Mouse (Mus musculus) forebrain, embryonic 16.5 days (tissue): ENCODE data around the gene Anks3. TPM values are rescaled to one million over a fixed set of nuclear protein-coding genes. Genes with fewer than 3 reads are reported as not detected.

Experiments
- ATAC-seq: fragments of 200-750 bp; cut with Nextera tagmentation; 2 replicates; pipeline ENCODE4 v1.8.0; 2017; ENCODE audit warnings: mild to moderate bottlenecking, moderate library complexity
- H3K27ac ChIP-seq: fragments of 300-500 bp; sonication (generic); 2 replicates; pipeline ENCODE4 v1.5.1; 2014; ENCODE audit warnings: low read length, control low read depth
- H3K27me3 ChIP-seq: fragments of 300-500 bp; sonication (generic); replicated peaks from 2 replicates; pipeline ENCODE4 v1.6.1; 2014; ENCODE audit warnings: low read length; ENCODE audit not compliant: control insufficient read depth, insufficient read depth
- H3K36me3 ChIP-seq: fragments of 300-500 bp; sonication (generic); 2 replicates; pipeline ENCODE4 v1.6.1; 2014; ENCODE audit not compliant: control insufficient read depth, insufficient read depth
- H3K4me1 ChIP-seq: fragments of 300-500 bp; sonication (generic); replicated peaks from 2 replicates; pipeline ENCODE4 v1.6.1; 2014; ENCODE audit warnings: low read length; ENCODE audit not compliant: control insufficient read depth, insufficient read depth
- H3K4me2 ChIP-seq: fragments of 300-500 bp; sonication (generic); 2 replicates; pipeline ENCODE4 v1.6.1; 2014; ENCODE audit warnings: mild to moderate bottlenecking, low read length, control low read depth
- H3K4me3 ChIP-seq: fragments of 300-500 bp; sonication (generic); replicated peaks from 2 replicates; pipeline ENCODE4 v1.5.1; 2014; ENCODE audit warnings: mild to moderate bottlenecking, low read length, control low read depth
- H3K9ac ChIP-seq: fragments of 300-500 bp; sonication (generic); replicated peaks from 2 replicates; pipeline ENCODE4 v1.6.1; 2014; ENCODE audit warnings: low read depth, low read length, control low read depth
- H3K9me3 ChIP-seq: fragments of 300-500 bp; sonication (generic); 2 replicates; pipeline ENCODE4 v1.6.1; 2016; ENCODE audit warnings: low read length; ENCODE audit not compliant: control insufficient read depth
- whole genome bisulfite sequencing: fragments of 180-500 bp; shearing (Covaris S2); extraction: QIAGEN DNeasy Blood & Tissue Kit; methylation state at CpG from one replicate; pipeline ENCODE4 v1.1.7; 2014; 5-methylcytosine and 5-hydroxymethylcytosine counted together
- polyA plus RNA-seq: library from polyadenylated mRNA; unstranded; fragments of >200 nt; fragmentation: Nextera tagmentation; extraction: Ambion mirVana; gene quantifications from 2 replicates; pipeline ENCODE4 v1.2.1, GENCODE M21; 2015

Anks3 gene
- polyA plus RNA-seq, 1 experiment from 2014 or later, result 85.7 TPM

GRCm38 (mm10) chr16:4906559-4906958, 57.4 kb downstream of the Anks3 start:
- H3K9ac ChIP-seq, result no peak overlapping the region
- no peaks in the 10 kb centered on the region for H3K4me1 ChIP-seq
- peaks cover 10% of the 10 kb centered on the region for H3K36me3 ChIP-seq
- no peak overlapping the region for H3K4me3 ChIP-seq
- no peaks in the 10 kb centered on the region for H3K9me3 ChIP-seq
- no peak for ATAC-seq
- H3K4me2 ChIP-seq, result no peak overlapping the region
- H3K27me3 ChIP-seq, result no peaks in the 10 kb centered on the region
- no peak overlapping the region for H3K27ac ChIP-seq

GRCm38 (mm10) chr16:4905591-4905990, 58.4 kb downstream of the Anks3 start:
- Histone ChIP-seq H3K36me3 (peaks cover 3% of the 10 kb centered on the region; the same call in 1 of the 2 replicates), H3K27ac (no peak overlapping the region), H3K9me3 (no peaks in the 10 kb centered on the region), H3K4me1 (no peaks in the 10 kb centered on the region), H3K4me3 (no peak overlapping the region), H3K27me3 (no peaks in the 10 kb centered on the region), H3K9ac (no peak overlapping the region), H3K4me2 (no peak overlapping the region)
- WGBS, result 90% methylated on average over 1 of the region's 1 CpGs
- ATAC-seq, result no peak

GRCm38 (mm10) chr16:4904878-4905277, 59.1 kb downstream of the Anks3 start:
- no peak for ATAC-seq
- no peak overlapping the region for H3K9ac ChIP-seq
- WGBS, result 89% methylated on average over 3 of the region's 3 CpGs
- H3K36me3 ChIP-seq, result 0 out of 2 replicates have a peak, but pooled peaks cover 2% of the 10 kb centered on the region
- H3K9me3 ChIP-seq, result no peaks in the 10 kb centered on the region
- H3K27ac ChIP-seq, result no peak overlapping the region
- H3K4me1 ChIP-seq, result no peaks in the 10 kb centered on the region
- no peak overlapping the region for H3K4me3 ChIP-seq
- no peak overlapping the region for H3K4me2 ChIP-seq
- H3K27me3 ChIP-seq, result no peaks in the 10 kb centered on the region

- no peak overlapping the region for H3K27ac ChIP-seq
- no peaks in the 10 kb centered on the region for H3K27me3 ChIP-seq
- H3K9ac ChIP-seq, result no peak overlapping the region
- no peak overlapping the region for H3K4me2 ChIP-seq
- no peaks in the 10 kb centered on the region for H3K4me1 ChIP-seq
- H3K9me3 ChIP-seq, result no peaks in the 10 kb centered on the region
- no peaks in the 10 kb centered on the region for H3K36me3 ChIP-seq
- no peak overlapping the region for H3K4me3 ChIP-seq
- 89% methylated on average over 6 of the region's 6 CpGs for whole genome bisulfite sequencing
- no peak for ATAC-seq
Measured at GRCm38 (mm10) chr16:4903491-4904102, 60.4 kb downstream of the Anks3 start.

GRCm38 (mm10) chr16:4902390-4902789, 61.6 kb downstream of the Anks3 start:
- no peak overlapping the region for H3K9ac ChIP-seq
- no peaks in the 10 kb centered on the region for H3K36me3 ChIP-seq
- no peak overlapping the region for H3K4me2 ChIP-seq
- no peak overlapping the region for H3K4me3 ChIP-seq
- no peaks in the 10 kb centered on the region for H3K4me1 ChIP-seq
- H3K9me3 ChIP-seq, result no peaks in the 10 kb centered on the region
- ATAC-seq, result no peak
- 78% methylated on average over 2 of the region's 2 CpGs for WGBS
- H3K27ac ChIP-seq, result no peak overlapping the region
- no peaks in the 10 kb centered on the region for H3K27me3 ChIP-seq

GRCm38 (mm10) chr16:4901167-4901566, 62.8 kb downstream of the Anks3 start:
- ATAC-seq, result no peak
- Histone ChIP-seq H3K4me2 (no peak overlapping the region), H3K36me3 (no peaks in the 10 kb centered on the region), H3K9ac (no peak overlapping the region), H3K4me3 (no peak overlapping the region), H3K9me3 (no peaks in the 10 kb centered on the region), H3K27ac (no peak overlapping the region), H3K4me1 (no peaks in the 10 kb centered on the region), H3K27me3 (no peaks in the 10 kb centered on the region)
- WGBS, result 62% methylated on average over 7 of the region's 7 CpGs

DNA sequence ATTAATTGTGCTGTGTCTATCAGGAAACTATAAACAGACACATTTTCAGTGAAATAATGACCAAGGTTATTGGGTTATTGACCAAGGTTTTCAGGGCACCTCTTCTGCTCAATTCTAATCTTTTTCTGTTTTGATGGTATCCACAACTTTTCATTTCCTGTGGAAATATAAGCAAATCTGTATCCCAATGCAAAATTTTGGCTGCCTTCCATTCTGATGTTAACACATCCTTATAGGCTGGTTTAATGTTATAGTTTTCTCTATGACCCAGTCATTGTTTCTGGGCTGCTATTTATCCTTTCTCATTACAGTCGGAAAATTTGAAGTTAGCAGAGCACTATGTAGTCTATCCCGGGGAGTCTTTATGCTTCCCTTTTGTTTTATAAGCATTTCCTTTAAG, 64.3 kb downstream of the Anks3 start:
- Histone ChIP-seq H3K4me1 (no peaks in the 10 kb centered on the region), H3K36me3 (no peaks in the 10 kb centered on the region), H3K9ac (no peak overlapping the region), H3K4me2 (no peak overlapping the region), H3K27ac (no peak overlapping the region), H3K4me3 (no peak overlapping the region), H3K27me3 (no peaks in the 10 kb centered on the region), H3K9me3 (no peaks in the 10 kb centered on the region)
- no peak for ATAC-seq
- 68% methylated on average over 2 of the region's 2 CpGs for WGBS

DNA sequence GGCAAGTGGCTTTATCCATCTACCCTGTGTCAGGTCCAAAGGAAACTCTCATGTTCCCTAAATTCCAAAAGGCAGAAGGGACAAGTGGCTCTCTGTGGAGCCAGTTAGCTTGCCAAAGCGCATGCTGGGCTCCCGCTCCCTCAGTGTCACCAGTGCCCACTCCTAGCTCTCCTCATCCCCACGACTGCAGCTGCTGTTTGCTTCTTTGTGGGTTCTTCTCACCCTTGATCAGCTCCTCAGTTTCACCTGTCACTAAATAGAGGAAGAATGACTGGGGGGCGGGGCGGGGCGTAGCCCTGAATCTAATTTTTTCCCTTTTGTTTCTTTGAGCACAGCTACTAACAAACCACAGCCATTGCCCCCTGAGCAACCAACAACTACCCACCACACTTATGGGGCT, 65.1 kb downstream of the Anks3 start:
- Histone ChIP-seq H3K9me3 (no peaks in the 10 kb centered on the region), H3K4me3 (no peak overlapping the region), H3K27ac (no peak overlapping the region), H3K4me2 (no peak overlapping the region), H3K9ac (no peak overlapping the region), H3K27me3 (no peaks in the 10 kb centered on the region), H3K36me3 (no peaks in the 10 kb centered on the region), H3K4me1 (no peaks in the 10 kb centered on the region)
- no peak for ATAC-seq
- WGBS, result 84% methylated on average over 6 of the region's 6 CpGs

DNA sequence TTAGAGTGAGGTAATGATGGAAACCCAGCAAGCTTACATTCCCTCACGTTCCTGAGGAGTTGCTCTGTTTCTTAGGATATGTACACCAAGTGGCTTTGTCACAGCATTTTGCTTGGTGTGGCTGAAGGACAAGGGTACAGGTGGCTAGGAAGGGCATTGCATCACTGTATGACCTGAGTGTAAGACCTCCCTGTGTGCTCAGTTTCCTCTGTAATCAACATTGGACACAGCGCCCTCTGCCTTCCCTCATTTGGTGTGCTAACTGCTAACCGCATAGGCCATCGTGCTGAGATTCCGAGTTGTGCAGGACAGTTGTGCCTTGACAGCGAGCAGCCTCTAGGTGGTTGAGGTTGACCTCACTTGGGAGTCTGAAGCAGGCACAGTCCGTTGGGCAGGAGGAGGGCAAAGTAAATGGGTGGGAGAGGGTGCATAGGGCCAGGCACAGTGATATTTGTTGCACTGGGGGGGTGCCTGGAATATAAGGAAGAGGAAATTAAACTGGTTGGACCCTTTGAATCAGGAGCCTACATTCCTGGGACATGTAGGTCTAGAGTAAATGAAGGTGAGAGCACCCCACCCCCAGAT, 66.8 kb downstream of the Anks3 start:
- H3K9me3 ChIP-seq, result no peaks in the 10 kb centered on the region
- H3K36me3 ChIP-seq, result no peaks in the 10 kb centered on the region
- H3K27me3 ChIP-seq, result no peaks in the 10 kb centered on the region
- no peak for ATAC-seq
- H3K4me1 ChIP-seq, result no peaks in the 10 kb centered on the region
- whole genome bisulfite sequencing, result 53% methylated on average over 7 of the region's 7 CpGs
- H3K27ac ChIP-seq, result no peak overlapping the region
- H3K9ac ChIP-seq, result no peak overlapping the region
- no peak overlapping the region for H3K4me3 ChIP-seq
- no peak overlapping the region for H3K4me2 ChIP-seq
